ENCODE assay signal across 8 mouse cellular contexts in genomic region chr14:57664822-57665627, GRCm38 (mm10). TPM values are rescaled to one million over a fixed set of nuclear protein-coding genes. Genes with fewer than 3 reads are reported as not detected.
DNase-seq lines count a peak whose midpoint lies in the region; ATAC-seq lines count a peak whose summit lies in the region.

Gene Xpo4, minus strand, starts transcription at chr14:57665430.

- DNase-seq in 3134 (ENCODE audit: extremely low read depth, insufficient read length, low spot score): peak; percentile 85
- peak; percentile 88 for DNase-seq in adrenal gland, postnatal 25 days
- peak; percentile 90 for DNase-seq in embryonic facial prominence, embryonic 11.5 days (ENCODE audit: low spot score)
- DNase-seq in heart, adult 11 months: peak; percentile 99
- DNase-seq in kidney, adult 18-20 months: peak; percentile 89
- DNase-seq in limb, embryonic 10.5 days (ENCODE audit: low spot score): peak; percentile 89
- DNase-seq in skeletal muscle tissue, adult 2 months (ENCODE audit: low read depth, low spot score): peak; percentile 67

- H3K36me3 ChIP-seq in embryonic facial prominence, embryonic 11.5 days (replicated peaks; ENCODE audit: control insufficient read depth, insufficient read depth, low read depth, low read length): no peaks in the 10 kb centered on the region
- peaks cover 9% of the 10 kb centered on the region for H3K36me3 ChIP-seq in limb, embryonic 10.5 days
- no peaks in the 10 kb centered on the region for H3K36me3 ChIP-seq in midbrain, embryonic 12.5 days

- no peaks in the 10 kb centered on the region for H3K4me1 ChIP-seq in embryonic facial prominence, embryonic 11.5 days (ENCODE audit: control insufficient read depth, insufficient read depth, low read length)
- H3K4me1 ChIP-seq in limb, embryonic 10.5 days: peaks cover 13% of the 10 kb centered on the region
- peaks cover 14% of the 10 kb centered on the region for H3K4me1 ChIP-seq in midbrain, embryonic 12.5 days

- peak; percentile 91 for ATAC-seq in embryonic facial prominence, embryonic 11.5 days (replicated peaks; ENCODE audit: insufficient number of reproducible peaks, low FRiP score, low TSS enrichment, low read depth)
- ATAC-seq in midbrain, embryonic 12.5 days (ENCODE audit: low FRiP score, low read depth): peak; percentile 95

- peak within 1 kb of the TSS; percentile 94 for H3K27ac ChIP-seq in embryonic facial prominence, embryonic 11.5 days (replicated peaks; ENCODE audit: low read depth, low read length)
- peak within 1 kb of the TSS; percentile 97 for H3K27ac ChIP-seq in limb, embryonic 10.5 days
- H3K27ac ChIP-seq in midbrain, embryonic 12.5 days (replicated peaks): peak within 1 kb of the TSS; percentile 99

- peak within 1 kb of the TSS; percentile 67 for H3K4me2 ChIP-seq in embryonic facial prominence, embryonic 11.5 days (ENCODE audit: low read depth, low read length)
- peak within 1 kb of the TSS; percentile 94 for H3K4me2 ChIP-seq in midbrain, embryonic 12.5 days (replicated peaks)

- H3K9ac ChIP-seq in embryonic facial prominence, embryonic 11.5 days (replicated peaks; ENCODE audit: low read length): peak within 1 kb of the TSS; percentile 92
- peak within 1 kb of the TSS; percentile 93 for H3K9ac ChIP-seq in midbrain, embryonic 12.5 days (replicated peaks)

- no peaks in the 10 kb centered on the region for H3K27me3 ChIP-seq in embryonic facial prominence, embryonic 11.5 days (ENCODE audit: control insufficient read depth, insufficient read depth, low read length)
- H3K27me3 ChIP-seq in limb, embryonic 10.5 days (ENCODE audit: low read depth, poor library complexity, severe bottlenecking): no peaks in the 10 kb centered on the region
- no peaks in the 10 kb centered on the region for H3K27me3 ChIP-seq in midbrain, embryonic 12.5 days

- peak within 1 kb of the TSS; percentile 89 for H3K4me3 ChIP-seq in embryonic facial prominence, embryonic 11.5 days (ENCODE audit: low read depth, low read length)
- H3K4me3 ChIP-seq in limb, embryonic 10.5 days: peak within 1 kb of the TSS; percentile 95
- peak within 1 kb of the TSS; percentile 74 for H3K4me3 ChIP-seq in midbrain, embryonic 12.5 days

- H3K9me3 ChIP-seq in embryonic facial prominence, embryonic 11.5 days (replicated peaks; ENCODE audit: control insufficient read depth, low read length): no peaks in the 10 kb centered on the region
- H3K9me3 ChIP-seq in limb, embryonic 10.5 days (replicated peaks): no peaks in the 10 kb centered on the region
- no peaks in the 10 kb centered on the region for H3K9me3 ChIP-seq in midbrain, embryonic 12.5 days

- WGBS in embryonic facial prominence, embryonic 11.5 days: under 1% methylated on average over 79 of the region's 80 CpGs
- WGBS in limb, embryonic 10.5 days: under 1% methylated on average over 80 of the region's 80 CpGs
- WGBS in midbrain, embryonic 12.5 days: under 1% methylated on average over 80 of the region's 80 CpGs

RNA-seq across cellular contexts. Expression of gene Xpo4, which starts in this region (rescaled TPM):
- 42.9 and 48.4 TPM in 2 replicates for total RNA-seq in adrenal gland, postnatal 25 days (2021)
- polyA plus RNA-seq in embryonic facial prominence, embryonic 11.5 days (2014; fragmentation: Nextera tagmentation; extraction: Ambion mirVana): 37.0 and 38.0 TPM in 2 replicates
- polyA plus RNA-seq in limb, embryonic 10.5 days (2016; fragmentation: Nextera tagmentation; extraction: Ambion mirVana): 30.3 and 33.4 TPM in 2 replicates
- 25.3 and 25.7 TPM in 2 replicates for polyA plus RNA-seq in midbrain, embryonic 12.5 days (2016; fragmentation: Nextera tagmentation; extraction: Ambion mirVana)

Comparison
In these comparisons a context has a peak if more than half of its experiments do, and no peak if none do; other contexts are left out.
1. Peak in every context shown above with its lines: DNase-seq, ATAC-seq, H3K4me3 ChIP-seq and H3K27ac ChIP-seq.